Mouse (Mus musculus): ENCODE data around the gene Klk1b5. TPM values are rescaled to one million over a fixed set of nuclear protein-coding genes. Genes with fewer than 3 reads are reported as not detected.
"Not testable (repeated sequence)": the region's sequence is repeated elsewhere in the genome, so short reads cannot be mapped to it uniquely, and the experiment has no call there.

Klk1b5 gene
- polyA plus RNA-seq, 2 experiments: not detected

DNA sequence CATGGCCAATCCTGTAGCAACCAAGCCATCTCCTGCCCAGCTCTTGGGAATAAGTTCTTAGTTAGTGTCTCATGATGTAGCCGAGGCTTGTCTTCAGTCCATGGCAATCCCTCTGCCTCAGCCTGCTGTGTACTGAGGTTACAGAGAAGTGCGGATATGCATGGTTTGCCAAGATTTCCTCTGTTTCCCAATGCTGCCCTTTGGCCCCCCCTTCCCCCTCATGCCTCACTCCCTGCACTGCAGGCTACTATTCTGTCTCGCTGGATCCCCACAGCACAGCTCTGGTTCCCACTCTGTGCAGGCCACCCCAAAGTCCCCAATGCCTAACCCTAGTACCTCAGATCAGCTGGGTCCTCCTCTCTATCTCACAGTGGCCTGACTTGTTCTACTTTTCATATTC lies 7.4 kb upstream of the Klk1b5 start:
- Histone ChIP-seq H3K27me3 (ENCODE audit: control insufficient read depth, insufficient read depth, low read length) (no peaks in the 10 kb centered on the region), H3K4me2 (replicated peaks; ENCODE audit: low read depth, low read length, severe bottlenecking) (no peak overlapping the region), H3K9ac (ENCODE audit: low read depth, low read length, severe bottlenecking) (no peak overlapping the region), H3K27ac (replicated peaks; ENCODE audit: low read depth, low read length) (no peak overlapping the region), H3K9me3 (ENCODE audit: control insufficient read depth, low read length) (no peaks in the 10 kb centered on the region), H3K36me3 (ENCODE audit: control insufficient read depth, insufficient read depth, low read length) (no peaks in the 10 kb centered on the region), H3K4me1 (ENCODE audit: control insufficient read depth, insufficient read depth, low read length) (no peaks in the 10 kb centered on the region), H3K4me3 (replicated peaks; ENCODE audit: low read length) (no peak overlapping the region)
- WGBS: 82% methylated on average over 3 of the region's 3 CpGs
- ATAC-seq (ENCODE audit: low FRiP score, low read depth): no peak
- no peak for DNase-seq (ENCODE audit: low spot score)
- no peak for TF ChIP-seq POLR2A (IDR thresholded peaks at IDR 0.05; ENCODE audit: borderline replicate concordance, extremely low read depth, insufficient read depth, insufficient read length)

DNA sequence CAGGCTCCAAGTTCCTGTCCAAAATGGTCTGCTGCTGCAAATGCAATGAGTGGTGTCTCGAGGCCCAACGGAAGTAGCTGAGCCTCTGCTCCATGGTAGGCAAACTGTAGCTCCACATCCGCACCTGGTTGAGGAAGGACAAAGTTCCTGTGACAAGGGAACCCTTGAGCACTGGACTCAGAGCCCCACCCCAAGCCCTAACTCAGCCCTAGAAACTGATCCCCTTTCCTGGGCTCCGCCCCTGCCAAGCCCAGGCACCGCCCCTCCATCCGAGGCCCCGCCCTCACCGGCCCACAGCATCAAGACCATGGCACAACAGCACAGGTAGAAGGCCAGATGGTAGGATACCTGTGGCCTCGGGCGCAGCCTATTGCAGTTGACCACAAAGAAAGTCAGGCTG lies 5.9 kb downstream of the Klk1b5 start:
- H3K4me3 ChIP-seq (replicated peaks; ENCODE audit: low read length); H3K4me2 ChIP-seq (replicated peaks; ENCODE audit: low read depth, low read length, severe bottlenecking); H3K9ac ChIP-seq (ENCODE audit: low read depth, low read length, severe bottlenecking); H3K27me3 ChIP-seq (ENCODE audit: control insufficient read depth, insufficient read depth, low read length); H3K4me1 ChIP-seq (ENCODE audit: control insufficient read depth, insufficient read depth, low read length); H3K36me3 ChIP-seq (ENCODE audit: control insufficient read depth, insufficient read depth, low read length); H3K9me3 ChIP-seq (ENCODE audit: control insufficient read depth, low read length); DNase-seq (ENCODE audit: low spot score); H3K27ac ChIP-seq (replicated peaks; ENCODE audit: low read depth, low read length); ATAC-seq (ENCODE audit: low FRiP score, low read depth): not testable (repeated sequence)
- 75% methylated on average over 8 of the region's 10 CpGs for WGBS

DNA sequence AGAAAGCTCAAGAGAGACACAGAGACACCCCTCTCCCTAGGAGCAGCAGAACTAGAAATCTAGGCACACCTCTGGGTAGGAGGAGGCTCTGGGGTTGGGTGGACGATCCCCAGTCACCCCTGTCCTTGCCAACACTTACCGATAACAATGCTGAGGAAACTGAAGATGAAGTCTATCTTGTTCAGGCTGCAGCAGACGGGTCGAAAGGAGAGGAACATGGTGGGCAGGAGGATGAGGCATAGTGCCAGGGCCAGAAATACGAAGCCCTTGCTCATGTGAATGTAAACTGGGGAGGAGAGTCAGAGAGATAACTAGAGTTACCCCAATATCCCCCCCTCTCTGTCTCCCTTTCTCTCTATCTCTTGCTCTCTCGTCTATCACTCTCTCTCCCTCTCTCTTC lies 6.6 kb downstream of the Klk1b5 start:
- not testable (repeated sequence) for H3K9ac ChIP-seq (ENCODE audit: low read depth, low read length, severe bottlenecking); DNase-seq (ENCODE audit: low spot score); H3K27ac ChIP-seq (replicated peaks; ENCODE audit: low read depth, low read length); H3K4me3 ChIP-seq (replicated peaks; ENCODE audit: low read length); H3K9me3 ChIP-seq (ENCODE audit: control insufficient read depth, low read length); H3K27me3 ChIP-seq (ENCODE audit: control insufficient read depth, insufficient read depth, low read length); H3K4me1 ChIP-seq (ENCODE audit: control insufficient read depth, insufficient read depth, low read length); ATAC-seq (ENCODE audit: low FRiP score, low read depth); H3K4me2 ChIP-seq (replicated peaks; ENCODE audit: low read depth, low read length, severe bottlenecking); H3K36me3 ChIP-seq (ENCODE audit: control insufficient read depth, insufficient read depth, low read length)
- 78% methylated on average over 6 of the region's 6 CpGs for WGBS

DNA sequence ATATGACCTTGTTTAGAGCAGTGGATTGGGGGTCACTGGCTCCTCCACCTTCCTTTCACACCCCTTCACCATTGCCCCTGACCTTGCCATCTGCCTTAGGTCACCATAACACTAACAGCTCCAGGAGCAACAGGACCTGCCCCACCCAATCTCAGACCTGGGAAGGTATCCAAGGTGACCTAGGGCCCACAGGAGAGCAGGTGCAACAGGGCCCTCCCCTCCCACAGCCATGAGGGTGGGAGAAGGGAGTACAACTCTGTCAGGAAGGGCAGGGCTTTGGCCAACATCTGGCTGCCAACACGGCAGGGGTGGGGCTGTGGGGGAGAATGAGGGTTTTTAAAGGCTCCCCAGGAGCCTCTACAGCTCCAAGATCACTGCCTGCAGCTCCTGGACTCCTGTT lies 9.3 kb downstream of the Klk1b5 start, which contains the start of gene Klk1:
Klk1 (plus strand) TSS at position 285 of the 400 bp plus-strand sequence.
- Histone ChIP-seq H3K4me1 (ENCODE audit: control insufficient read depth, insufficient read depth, low read length) (no peaks in the 10 kb centered on the region), H3K9ac (ENCODE audit: low read depth, low read length, severe bottlenecking) (no peak within 1 kb of the TSS), H3K4me3 (replicated peaks; ENCODE audit: low read length) (no peak within 1 kb of the TSS), H3K4me2 (replicated peaks; ENCODE audit: low read depth, low read length, severe bottlenecking) (no peak within 1 kb of the TSS), H3K27me3 (ENCODE audit: control insufficient read depth, insufficient read depth, low read length) (no peaks in the 10 kb centered on the region), H3K27ac (replicated peaks; ENCODE audit: low read depth, low read length) (no peak within 1 kb of the TSS), H3K9me3 (ENCODE audit: control insufficient read depth, low read length) (no peaks in the 10 kb centered on the region), H3K36me3 (ENCODE audit: control insufficient read depth, insufficient read depth, low read length) (no peaks in the 10 kb centered on the region)
- DNase-seq (ENCODE audit: low spot score) (no peak), ATAC-seq (ENCODE audit: low FRiP score, low read depth) (no peak)
- 50% methylated on average over 1 of the region's 1 CpGs for WGBS
- TF ChIP-seq POLR2A (IDR thresholded peaks at IDR 0.05; ENCODE audit: borderline replicate concordance, extremely low read depth, insufficient read depth, insufficient read length): no peak

DNA sequence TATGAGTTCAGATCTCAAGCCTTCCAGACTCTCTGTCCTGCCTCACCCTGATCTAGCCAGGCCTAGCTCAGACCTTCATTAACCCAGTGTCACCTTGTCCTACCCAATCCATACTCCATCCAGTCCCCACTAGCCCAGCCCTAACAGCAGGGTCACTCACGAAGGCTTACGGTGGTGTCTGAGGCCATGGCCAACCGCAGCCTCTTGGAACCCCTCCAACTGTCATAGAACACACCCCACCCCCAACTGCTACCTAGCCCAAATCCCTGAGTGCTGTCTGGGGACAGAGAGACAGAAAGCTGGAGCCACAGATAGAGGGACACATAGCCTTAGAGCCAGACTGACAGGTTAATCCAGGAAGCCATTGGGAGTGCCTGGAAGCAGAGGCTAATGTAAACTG lies 20.2 kb downstream of the Klk1b5 start, which contains the start of gene Gm36864:
Gm36864 (plus strand) TSS at position 269 of the 400 bp plus-strand sequence.
- 89% methylated on average over 3 of the region's 3 CpGs for WGBS
- no peak for DNase-seq (ENCODE audit: low spot score)
- no peak within 1 kb of the TSS for H3K9ac ChIP-seq (ENCODE audit: low read depth, low read length, severe bottlenecking)
- H3K4me2 ChIP-seq (replicated peaks; ENCODE audit: low read depth, low read length, severe bottlenecking): no peak within 1 kb of the TSS
- no peak for ATAC-seq (ENCODE audit: low FRiP score, low read depth)
- no peak within 1 kb of the TSS for H3K27ac ChIP-seq (replicated peaks; ENCODE audit: low read depth, low read length)
- no peak for TF ChIP-seq POLR2A (IDR thresholded peaks at IDR 0.05; ENCODE audit: borderline replicate concordance, extremely low read depth, insufficient read depth, insufficient read length)
- H3K27me3 ChIP-seq (ENCODE audit: control insufficient read depth, insufficient read depth, low read length): no peaks in the 10 kb centered on the region
- H3K4me1 ChIP-seq (ENCODE audit: control insufficient read depth, insufficient read depth, low read length): no peaks in the 10 kb centered on the region
- no peaks in the 10 kb centered on the region for H3K36me3 ChIP-seq (ENCODE audit: control insufficient read depth, insufficient read depth, low read length)
- no peak within 1 kb of the TSS for H3K4me3 ChIP-seq (replicated peaks; ENCODE audit: low read length)
- H3K9me3 ChIP-seq (ENCODE audit: control insufficient read depth, low read length): no peaks in the 10 kb centered on the region

DNA sequence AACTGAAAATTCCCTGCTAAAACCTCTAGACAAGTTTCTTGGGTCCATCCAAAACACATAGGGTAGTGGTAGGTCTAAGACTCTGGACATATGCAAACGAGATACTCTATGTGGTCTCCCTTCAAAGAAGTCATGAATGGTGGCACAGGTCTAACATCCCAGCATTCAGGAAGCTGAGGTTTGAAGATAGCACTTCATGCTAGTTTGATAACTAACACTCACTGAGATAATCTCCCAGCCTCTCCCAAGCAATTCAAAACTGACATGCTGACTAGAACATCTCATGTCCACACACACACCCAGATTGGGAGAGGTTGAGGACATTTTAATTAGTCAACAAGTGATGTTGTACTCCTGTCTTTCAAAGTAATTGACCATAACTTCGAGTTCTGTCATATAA lies 24.2 kb downstream of the Klk1b5 start:
- ATAC-seq (ENCODE audit: low FRiP score, low read depth) (no peak), DNase-seq (ENCODE audit: low spot score) (no peak)
- no peak overlapping the region for H3K4me2 ChIP-seq (replicated peaks; ENCODE audit: low read depth, low read length, severe bottlenecking)
- H3K4me3 ChIP-seq (replicated peaks; ENCODE audit: low read length): no peak overlapping the region
- H3K9ac ChIP-seq (ENCODE audit: low read depth, low read length, severe bottlenecking): no peak overlapping the region
- no peaks in the 10 kb centered on the region for H3K27me3 ChIP-seq (ENCODE audit: control insufficient read depth, insufficient read depth, low read length)
- TF ChIP-seq POLR2A (IDR thresholded peaks at IDR 0.05; ENCODE audit: borderline replicate concordance, extremely low read depth, insufficient read depth, insufficient read length): no peak
- 46% methylated on average over 2 of the region's 2 CpGs for WGBS
- no peaks in the 10 kb centered on the region for H3K36me3 ChIP-seq (ENCODE audit: control insufficient read depth, insufficient read depth, low read length)
- H3K9me3 ChIP-seq (ENCODE audit: control insufficient read depth, low read length): no peaks in the 10 kb centered on the region
- H3K4me1 ChIP-seq (ENCODE audit: control insufficient read depth, insufficient read depth, low read length): no peaks in the 10 kb centered on the region
- no peak overlapping the region for H3K27ac ChIP-seq (replicated peaks; ENCODE audit: low read depth, low read length)

Data from limb, embryonic 14.5 days (tissue).